Mouse (Mus musculus) stomach, postnatal 0 days (tissue): Measurements from ENCODE around the gene Paox.
A peak's percentile ranks its signal among the peaks of the same experiment; 100 is the strongest.

Source experiments
- CTCF ChIP-seq: IDR thresholded peaks from 2 replicates; pipeline ENCODE4 v1.5.1; 2016; ENCODE audit warnings: antibody characterized with exemption, low read depth, mild to moderate bottlenecking, moderate library complexity
- EP300 ChIP-seq: optimal IDR thresholded peaks from 2 replicates; pipeline ENCODE3; 2016; ENCODE audit warnings: antibody characterized with exemption

GRCm38 (mm10) chr7:140135106-140135770 is 19.6 kb downstream of the Paox start:
- no peak for TF ChIP-seq CTCF
- TF ChIP-seq EP300, result peak; percentile 25
